Mouse (Mus musculus): ENCODE data around the gene Pou2f1.

DNA sequence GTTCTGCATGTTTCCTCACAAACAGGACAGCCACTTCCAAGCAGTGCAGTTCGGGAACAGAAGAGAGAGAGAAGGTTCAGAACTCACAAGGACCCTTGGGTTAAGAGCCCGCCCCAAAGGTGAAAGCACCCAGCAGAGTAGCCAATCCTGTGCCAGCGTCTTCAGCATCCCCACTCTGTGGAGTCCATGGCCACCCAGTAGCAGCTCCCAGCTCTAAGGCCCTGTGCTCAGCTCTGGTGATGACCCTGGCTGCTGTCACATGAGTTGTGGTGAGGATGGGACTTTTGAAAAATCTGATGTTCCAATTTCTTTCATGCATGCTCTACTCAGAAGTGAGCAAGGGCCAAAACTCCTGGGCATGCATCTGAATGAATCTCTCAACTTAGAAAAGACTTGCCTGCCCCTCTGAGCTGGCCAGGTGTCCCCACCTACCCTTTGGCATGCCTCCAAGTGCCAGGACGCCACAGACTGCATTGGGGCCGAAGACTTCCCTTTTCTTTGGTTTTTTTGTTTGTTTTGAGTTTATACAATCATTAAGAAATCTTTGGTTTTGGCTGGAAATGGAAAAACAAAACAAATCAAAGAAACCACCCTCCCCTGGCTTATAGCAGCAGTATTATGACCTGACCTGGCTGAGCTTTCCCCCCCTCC lies 135.7 kb downstream of the Pou2f1 start:
- TF ChIP-seq CTCF (IDR thresholded peaks at IDR 0.05; ENCODE audit: borderline replicate concordance, insufficient read depth, low read depth, low read length) (no peak), POLR2A (IDR thresholded peaks at IDR 0.05; ENCODE audit: borderline replicate concordance, insufficient read depth, low read length) (no peak)

All from cerebellum, adult 2 months (tissue).